Mouse (Mus musculus) spleen, adult 2 months (tissue): Measurements from ENCODE around the gene Hectd3. TPM values are rescaled to one million over a fixed set of nuclear protein-coding genes. Genes with fewer than 3 reads are reported as not detected.
A peak's percentile ranks its signal among the peaks of the same experiment; 100 is the strongest.

Experiments used
- DNase-seq, 2 experiments: peaks; one replicate each; pipeline versions ENCODE4 v3.0.0 to v3.0.0-alpha.2; 2012 to 2021; ENCODE audit warnings: low spot score in 2 of 2, low read depth in 1 of 2
- H3K27ac ChIP-seq: fragments of 200-500 bp; 2 replicates; pipeline ENCODE4 v1.5.1; 2012; ENCODE audit warnings: low read length, inconsistent platforms; ENCODE audit not compliant: insufficient read depth
- H3K27me3 ChIP-seq: fragments of 200-500 bp; 2 replicates; pipeline ENCODE4 v1.6.1; 2012; ENCODE audit warnings: mild to moderate bottlenecking, moderate library complexity, low read length, inconsistent platforms; ENCODE audit not compliant: control insufficient read depth, insufficient read depth
- H3K36me3 ChIP-seq: fragments of 200-500 bp; 2 replicates; pipeline ENCODE4 v1.6.1; 2012; ENCODE audit warnings: mild to moderate bottlenecking, low read length, inconsistent platforms; ENCODE audit not compliant: control insufficient read depth, insufficient read depth
- H3K4me1 ChIP-seq: fragments of 200-500 bp; 2 replicates; pipeline ENCODE4 v1.6.1; 2011; ENCODE audit warnings: inconsistent platforms; ENCODE audit not compliant: control insufficient read depth, insufficient read depth, insufficient read length
- H3K4me3 ChIP-seq: fragments of 200-500 bp; 2 replicates; pipeline ENCODE4 v1.5.1; 2011; ENCODE audit warnings: mild to moderate bottlenecking, inconsistent platforms; ENCODE audit not compliant: insufficient read depth, insufficient read length; ENCODE audit errors: extremely low read depth
- CTCF ChIP-seq: fragments of 200-500 bp; IDR thresholded peaks from 2 replicates; pipeline ENCODE4 v1.5.1; 2011; ENCODE audit warnings: mild to moderate bottlenecking, inconsistent platforms; ENCODE audit not compliant: insufficient read depth, insufficient read length, insufficient replicate concordance; ENCODE audit errors: extremely low read depth
- POLR2A ChIP-seq: fragments of 200-500 bp; IDR thresholded peaks from 2 replicates; pipeline ENCODE4 v1.6.1; 2011; ENCODE audit warnings: low read depth, low read length, inconsistent platforms
- WGBS: fragments of 180-500 bp; shearing (Covaris S2); methylation state at CpG from one replicate; pipeline ENCODE4 v1.1.7; 2018; 5-methylcytosine and 5-hydroxymethylcytosine counted together
- polyA plus RNA-seq: library from polyadenylated mRNA; depleted of rRNA; stranded (reverse); fragments of >200 nt; gene quantifications from 2 replicates; pipeline ENCODE4 v1.2.3, GENCODE M21; 2012; rRNA removed

Gene Hectd3
- 58.8 and 66.6 TPM in 2 replicates for polyA plus RNA-seq

DNA sequence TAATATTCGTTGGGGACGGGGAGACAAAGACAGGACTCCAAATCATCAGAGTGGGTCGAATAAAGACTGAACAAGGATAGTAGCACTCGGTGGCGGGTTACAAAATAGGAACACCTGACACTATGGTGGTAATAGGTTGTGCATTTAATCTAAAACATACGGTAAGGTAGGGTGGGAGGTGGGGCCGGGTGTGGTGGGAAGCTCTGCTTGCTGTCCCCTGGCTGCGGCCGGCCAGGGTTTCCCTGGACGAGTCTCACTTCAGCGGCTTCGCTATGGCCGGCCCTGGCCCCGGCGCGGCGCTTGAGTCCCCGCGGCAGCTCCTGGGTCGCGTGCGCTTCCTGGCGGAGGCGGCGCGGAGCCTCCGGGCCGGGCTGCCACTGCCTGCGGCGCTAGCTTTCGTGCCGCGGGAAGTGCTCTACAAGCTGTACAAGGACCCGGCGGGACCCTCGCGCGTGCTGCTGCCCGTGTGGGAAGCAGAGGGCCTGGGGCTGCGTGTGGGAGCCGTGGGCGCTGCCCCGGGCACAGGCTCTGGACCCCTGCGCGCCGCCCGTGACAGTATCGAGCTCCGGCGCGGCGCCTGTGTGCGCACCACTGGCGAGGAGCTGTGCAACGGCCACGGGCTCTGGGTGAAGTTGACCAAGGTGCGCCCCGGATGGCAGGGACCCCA is at the start of gene Hectd3:
TSS of gene Hectd3 (plus strand) at position 187 of the 667 bp plus-strand sequence.
- under 1% methylated on average over 57 of the region's 58 CpGs for WGBS
- Histone ChIP-seq H3K36me3 (peaks cover 16% of the 10 kb centered on the region), H3K4me3 (peak within 1 kb of the TSS; percentile 91), H3K4me1 (peaks cover 7% of the 10 kb centered on the region), H3K27ac (peak within 1 kb of the TSS; percentile 38), H3K27me3 (no peaks in the 10 kb centered on the region)
- TF ChIP-seq POLR2A, result no peak
- TF ChIP-seq CTCF, result no peak
- DNase-seq, result peak; percentile 36 to 37

- WGBS, result 46% methylated on average over 1 of the region's 1 CpGs
- Histone ChIP-seq H3K4me3 (no peak overlapping the region), H3K4me1 (no peaks in the 10 kb centered on the region), H3K36me3 (no peaks in the 10 kb centered on the region), H3K27me3 (no peaks in the 10 kb centered on the region), H3K27ac (no peak overlapping the region)
- TF ChIP-seq POLR2A, result no peak
- DNase-seq, result no peak
Observed at GRCm38 (mm10) chr4:116951642-116952041, 43.5 kb upstream of the Hectd3 start.

- TF ChIP-seq POLR2A (no peak), CTCF (no peak)
- DNase-seq, result no peak
- 92% methylated on average over 7 of the region's 7 CpGs for WGBS
- Histone ChIP-seq H3K4me1 (no peaks in the 10 kb centered on the region), H3K4me3 (no peak overlapping the region), H3K27me3 (no peaks in the 10 kb centered on the region), H3K27ac (no peak overlapping the region), H3K36me3 (no peaks in the 10 kb centered on the region)
Observed at GRCm38 (mm10) chr4:116954951-116955350, 40.2 kb upstream of the Hectd3 start.

DNA sequence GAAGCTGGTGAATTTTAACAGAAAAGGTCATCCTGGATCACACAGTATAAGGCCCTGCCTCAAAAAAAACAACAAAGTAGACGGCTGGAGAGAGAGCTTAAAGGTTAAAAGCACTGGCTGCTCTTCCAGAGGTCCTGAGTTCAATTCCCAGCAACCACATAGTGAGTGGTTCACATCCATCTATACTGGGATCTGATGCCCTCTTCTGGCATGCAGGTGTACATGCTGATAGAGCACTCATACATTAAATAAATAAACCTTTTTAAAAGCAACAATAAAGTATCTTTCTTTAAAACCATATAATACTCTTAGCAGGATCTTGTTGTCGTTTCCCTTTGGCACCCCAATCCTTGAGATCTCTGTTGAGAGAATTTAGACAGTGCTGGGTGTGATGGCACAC is 18.6 kb upstream of the Hectd3 start:
- no peak for TF ChIP-seq CTCF
- no peak for TF ChIP-seq POLR2A
- no peak for DNase-seq

DNA sequence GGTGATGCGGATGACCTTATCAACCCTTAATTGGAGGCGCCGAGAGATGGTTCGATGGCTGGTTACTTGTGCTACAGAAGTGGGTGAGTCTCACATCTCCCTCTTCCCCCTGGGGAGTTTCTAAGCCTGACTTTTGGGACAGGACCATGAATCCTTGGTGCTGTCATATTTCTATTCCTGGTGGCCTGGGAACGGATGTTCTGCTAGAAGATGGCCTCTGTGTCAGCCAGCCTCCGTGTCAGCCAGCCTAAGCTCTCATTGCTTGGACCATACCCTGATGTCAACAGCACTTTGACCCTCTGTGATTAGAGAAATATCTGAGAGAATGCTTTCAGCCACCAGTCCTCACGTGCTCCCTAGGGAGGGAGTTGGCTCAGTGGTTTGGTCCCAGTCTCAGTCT is 9.4 kb upstream of the Hectd3 start:
- 85% methylated on average over 7 of the region's 7 CpGs for WGBS
- DNase-seq, result no peak
- Histone ChIP-seq H3K4me3 (no peak overlapping the region), H3K27me3 (no peaks in the 10 kb centered on the region), H3K36me3 (0 out of 2 replicates have a peak, but pooled peaks cover 2% of the 10 kb centered on the region), H3K27ac (no peak overlapping the region), H3K4me1 (no peaks in the 10 kb centered on the region)
- TF ChIP-seq POLR2A, result no peak
- no peak for TF ChIP-seq CTCF

More for the DNA sequence above, 18.6 kb upstream of the Hectd3 start:
- Histone ChIP-seq H3K27ac (no peak overlapping the region), H3K4me3 (no peak overlapping the region), H3K36me3 (no peaks in the 10 kb centered on the region), H3K4me1 (no peaks in the 10 kb centered on the region), H3K27me3 (no peaks in the 10 kb centered on the region; the same call in 1 of the 2 replicates)
- 72% methylated on average over 2 of the region's 2 CpGs for WGBS

- Histone ChIP-seq H3K4me3 (no peak overlapping the region), H3K27ac (no peak overlapping the region), H3K27me3 (no peaks in the 10 kb centered on the region), H3K36me3 (0 out of 2 replicates have a peak, but pooled peaks cover 2% of the 10 kb centered on the region), H3K4me1 (no peaks in the 10 kb centered on the region; the same call in 1 of the 2 replicates)
- no peak for TF ChIP-seq POLR2A
- peak; percentile 43; the same call in 1 of the 2 replicates for TF ChIP-seq CTCF
- 60% methylated on average over 17 of the region's 17 CpGs for WGBS
- peak in 1 of 2 experiments; percentile 28 for DNase-seq
Observed at GRCm38 (mm10) chr4:116986400-116987121, 8.6 kb upstream of the Hectd3 start.

DNA sequence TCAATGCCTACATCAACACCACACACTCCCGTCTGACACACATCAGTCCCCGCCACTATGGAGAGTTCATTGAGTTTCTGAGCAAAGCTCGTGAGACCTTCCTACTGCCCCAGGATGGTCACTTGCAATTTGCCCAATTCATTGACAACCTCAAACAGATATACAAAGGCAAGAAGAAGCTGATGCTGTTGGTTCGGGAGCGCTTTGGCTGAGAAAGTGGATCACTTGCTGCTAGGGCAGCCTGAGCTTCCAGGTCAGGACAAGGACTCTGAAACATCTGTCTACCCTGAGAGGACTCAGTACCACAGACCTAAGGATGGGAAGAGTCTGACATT is 8.0 kb upstream of the Hectd3 start:
- H3K4me1 ChIP-seq, result no peaks in the 10 kb centered on the region; the same call in 1 of the 2 replicates
- no peak overlapping the region for H3K27ac ChIP-seq
- WGBS, result 62% methylated on average over 5 of the region's 5 CpGs
- no peaks in the 10 kb centered on the region for H3K27me3 ChIP-seq
- no peak for DNase-seq
- no peak for TF ChIP-seq CTCF
- no peak for TF ChIP-seq POLR2A
- no peak overlapping the region for H3K4me3 ChIP-seq
- H3K36me3 ChIP-seq, result 0 out of 2 replicates have a peak, but pooled peaks cover 2% of the 10 kb centered on the region
